Mouse (Mus musculus): ENCODE results near the gene Dalrd3. TPM values are rescaled to one million over a fixed set of nuclear protein-coding genes. Genes with fewer than 3 reads are reported as not detected.
A peak's percentile ranks its signal among the peaks of the same experiment; 100 is the strongest.

Dalrd3 gene
- polyA plus RNA-seq, 1 experiment: 504 TPM

DNA sequence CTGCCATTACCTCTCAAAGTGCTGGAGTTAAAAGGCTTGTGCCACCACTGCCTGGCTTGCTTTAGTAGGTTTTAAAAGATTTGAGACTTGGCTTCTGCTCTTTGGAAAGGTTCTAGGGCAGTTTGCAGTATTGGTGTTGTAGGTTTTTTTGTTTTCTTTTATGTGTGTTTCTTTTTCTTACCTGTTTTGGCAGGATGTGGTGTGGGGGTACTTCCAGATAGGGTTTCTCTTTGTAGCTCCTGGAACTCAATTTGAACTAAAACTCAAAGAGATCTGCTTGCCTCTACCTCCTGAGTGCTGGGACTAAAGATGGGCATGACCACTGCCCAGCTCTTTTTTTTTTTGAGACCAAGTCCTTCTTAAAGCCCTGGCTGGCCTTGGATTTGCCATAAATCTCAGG is 28.8 kb upstream of the Dalrd3 start:
- H3K4me3 ChIP-seq (ENCODE audit: control insufficient read depth, insufficient read depth, low read length): no peak overlapping the region
- H3K4me1 ChIP-seq (replicated peaks; ENCODE audit: control insufficient read depth, insufficient read depth, low read length): peaks cover 6% of the 10 kb centered on the region
- no peaks in the 10 kb centered on the region for H3K27me3 ChIP-seq (ENCODE audit: control insufficient read depth, insufficient read depth, low read length)
- H3K36me3 ChIP-seq (ENCODE audit: control insufficient read depth, insufficient read depth, low read length): peaks cover 69% of the 10 kb centered on the region
- TF ChIP-seq CTCF (IDR thresholded peaks at IDR 0.05; ENCODE audit: borderline replicate concordance, control insufficient read depth, extremely low read depth, insufficient read depth, low read length, poor library complexity): no peak
- TF ChIP-seq POLR2A (IDR thresholded peaks at IDR 0.05; ENCODE audit: control insufficient read depth, extremely low read depth, insufficient read depth, low read length, poor library complexity): no peak
- no peak overlapping the region; the same call in 1 of the 2 replicates for H3K27ac ChIP-seq (ENCODE audit: control insufficient read depth, insufficient read depth, low read length)
- DNase-seq: no peak

DNA sequence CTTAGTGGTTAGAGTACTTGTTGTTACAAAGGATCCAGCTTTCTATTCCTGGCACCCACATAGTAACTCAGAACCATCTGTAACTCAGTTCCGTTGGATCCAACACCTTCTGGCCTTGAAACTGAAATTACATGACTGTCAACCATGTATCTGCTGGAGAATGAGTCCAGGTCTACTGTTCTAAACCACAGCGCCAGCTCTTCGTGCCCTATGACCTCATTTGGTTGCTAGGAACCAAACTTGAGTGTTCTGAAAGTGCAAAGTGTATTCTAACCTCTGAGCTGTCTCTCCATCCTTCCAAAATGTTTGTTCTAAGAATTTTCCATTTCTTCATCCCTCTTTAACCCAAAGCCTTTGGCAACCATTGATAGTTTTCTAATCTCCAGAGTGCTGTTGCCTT is 23.7 kb upstream of the Dalrd3 start:
- Histone ChIP-seq H3K36me3 (ENCODE audit: control insufficient read depth, insufficient read depth, low read length) (peaks cover 82% of the 10 kb centered on the region), H3K27me3 (ENCODE audit: control insufficient read depth, insufficient read depth, low read length) (no peaks in the 10 kb centered on the region), H3K27ac (ENCODE audit: control insufficient read depth, insufficient read depth, low read length) (no peak overlapping the region), H3K4me1 (replicated peaks; ENCODE audit: control insufficient read depth, insufficient read depth, low read length) (peaks cover 3% of the 10 kb centered on the region), H3K4me3 (ENCODE audit: control insufficient read depth, insufficient read depth, low read length) (no peak overlapping the region)
- no peak for TF ChIP-seq CTCF (IDR thresholded peaks at IDR 0.05; ENCODE audit: borderline replicate concordance, control insufficient read depth, extremely low read depth, insufficient read depth, low read length, poor library complexity)
- no peak for TF ChIP-seq POLR2A (IDR thresholded peaks at IDR 0.05; ENCODE audit: control insufficient read depth, extremely low read depth, insufficient read depth, low read length, poor library complexity)
- no peak for DNase-seq
- WGBS: 95% methylated on average over 3 of the region's 3 CpGs

DNA sequence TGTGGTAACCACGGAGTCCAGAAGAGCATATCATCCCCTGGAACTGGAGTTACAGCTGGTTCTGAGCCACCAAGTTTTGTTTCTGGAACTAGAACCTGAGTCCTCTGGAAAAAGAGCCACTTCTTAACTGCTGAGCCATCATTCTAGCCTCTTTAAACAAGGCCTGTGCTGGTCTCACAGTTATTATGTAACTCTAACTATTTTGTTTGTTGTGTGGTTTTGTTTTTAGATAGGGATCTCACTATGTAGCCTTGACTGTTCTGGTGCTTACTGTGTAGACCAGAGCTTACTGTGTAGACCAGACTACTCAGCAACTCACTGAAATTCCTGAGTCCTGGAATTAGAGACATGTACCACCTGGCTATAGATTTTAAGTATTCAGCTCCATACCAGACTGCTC is 22.8 kb upstream of the Dalrd3 start:
- DNase-seq: no peak
- no peak for TF ChIP-seq POLR2A (IDR thresholded peaks at IDR 0.05; ENCODE audit: control insufficient read depth, extremely low read depth, insufficient read depth, low read length, poor library complexity)
- TF ChIP-seq CTCF (IDR thresholded peaks at IDR 0.05; ENCODE audit: borderline replicate concordance, control insufficient read depth, extremely low read depth, insufficient read depth, low read length, poor library complexity): no peak
- WGBS: 97% methylated on average over 1 of the region's 1 CpGs
- Histone ChIP-seq H3K4me1 (replicated peaks; ENCODE audit: control insufficient read depth, insufficient read depth, low read length) (no peaks in the 10 kb centered on the region), H3K4me3 (ENCODE audit: control insufficient read depth, insufficient read depth, low read length) (no peak overlapping the region), H3K27ac (ENCODE audit: control insufficient read depth, insufficient read depth, low read length) (no peak overlapping the region), H3K36me3 (ENCODE audit: control insufficient read depth, insufficient read depth, low read length) (peaks cover 77% of the 10 kb centered on the region), H3K27me3 (ENCODE audit: control insufficient read depth, insufficient read depth, low read length) (no peaks in the 10 kb centered on the region)

DNA sequence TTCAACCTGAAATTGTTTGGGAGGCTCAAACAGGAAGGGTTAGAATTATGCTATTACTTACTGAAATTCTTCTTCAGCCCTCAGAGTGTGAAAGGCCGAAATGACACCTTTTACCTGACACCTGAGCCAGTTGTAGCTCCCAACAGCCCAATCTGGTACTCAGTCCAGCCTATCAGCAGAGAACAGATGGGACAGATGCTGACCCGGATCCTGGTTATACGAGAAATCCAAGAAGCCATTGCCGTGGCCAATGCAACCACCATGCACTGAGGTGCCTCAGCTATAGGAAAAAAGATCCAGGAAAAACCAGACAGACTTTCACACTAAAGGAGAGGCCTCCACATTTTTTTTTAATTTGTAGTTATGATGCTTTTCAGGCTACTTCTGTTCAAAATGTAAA is 10.5 kb upstream of the Dalrd3 start:
- WGBS: 95% methylated on average over 4 of the region's 4 CpGs
- H3K27me3 ChIP-seq (ENCODE audit: control insufficient read depth, insufficient read depth, low read length): no peaks in the 10 kb centered on the region
- TF ChIP-seq POLR2A (IDR thresholded peaks at IDR 0.05; ENCODE audit: control insufficient read depth, extremely low read depth, insufficient read depth, low read length, poor library complexity) (no peak), CTCF (IDR thresholded peaks at IDR 0.05; ENCODE audit: borderline replicate concordance, control insufficient read depth, extremely low read depth, insufficient read depth, low read length, poor library complexity) (no peak)
- peaks cover 6% of the 10 kb centered on the region for H3K4me1 ChIP-seq (replicated peaks; ENCODE audit: control insufficient read depth, insufficient read depth, low read length)
- no peak overlapping the region for H3K4me3 ChIP-seq (ENCODE audit: control insufficient read depth, insufficient read depth, low read length)
- peaks cover 47% of the 10 kb centered on the region for H3K36me3 ChIP-seq (ENCODE audit: control insufficient read depth, insufficient read depth, low read length)
- H3K27ac ChIP-seq (ENCODE audit: control insufficient read depth, insufficient read depth, low read length): no peak overlapping the region
- no peak for DNase-seq

DNA sequence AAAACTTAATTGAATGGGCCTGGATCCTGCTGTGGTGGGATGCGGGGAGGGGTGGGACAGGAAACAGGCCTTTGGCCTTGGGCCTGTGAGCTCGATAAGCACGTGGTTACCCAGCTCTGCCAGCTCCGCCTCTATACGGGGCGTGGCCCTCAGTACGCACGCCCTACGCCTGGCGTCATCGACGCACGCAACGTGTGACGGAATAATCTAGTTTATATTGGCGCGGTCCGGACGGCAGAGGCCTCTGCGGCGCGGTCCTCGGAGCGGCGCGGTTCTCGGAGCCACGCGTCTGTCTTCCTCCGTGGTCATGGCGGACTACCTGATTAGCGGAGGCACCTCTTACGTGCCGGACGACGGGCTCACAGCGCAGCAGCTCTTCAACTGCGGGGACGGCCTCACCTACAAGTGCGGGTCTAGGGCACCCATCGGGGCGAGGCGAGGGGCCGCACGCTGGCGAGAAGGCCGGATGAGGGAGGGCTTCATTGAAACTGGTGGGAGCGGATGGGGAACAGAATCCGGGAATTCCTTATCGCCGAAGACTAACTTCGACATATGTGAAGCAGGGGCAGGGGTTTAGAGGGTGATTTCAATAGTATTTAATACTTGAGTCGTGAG is 9.4 kb upstream of the Dalrd3 start, which contains the start of gene Impdh2:
TSS of gene Impdh2 (plus strand) at position 60 of the 615 bp plus-strand sequence.
- TF ChIP-seq POLR2A (IDR thresholded peaks at IDR 0.05; ENCODE audit: control insufficient read depth, extremely low read depth, insufficient read depth, low read length, poor library complexity) (peak; percentile 94), CTCF (IDR thresholded peaks at IDR 0.05; ENCODE audit: borderline replicate concordance, control insufficient read depth, extremely low read depth, insufficient read depth, low read length, poor library complexity) (peak; percentile 33; the same call in 1 of the 2 replicates)
- under 1% methylated on average over 53 of the region's 53 CpGs for WGBS
- H3K4me1 ChIP-seq (replicated peaks; ENCODE audit: control insufficient read depth, insufficient read depth, low read length): peaks cover 6% of the 10 kb centered on the region
- H3K27ac ChIP-seq (ENCODE audit: control insufficient read depth, insufficient read depth, low read length): no peak within 1 kb of the TSS
- H3K4me3 ChIP-seq (ENCODE audit: control insufficient read depth, insufficient read depth, low read length): peak within 1 kb of the TSS; percentile 53
- no peaks in the 10 kb centered on the region for H3K27me3 ChIP-seq (ENCODE audit: control insufficient read depth, insufficient read depth, low read length)
- peak; percentile 92 for DNase-seq
- peaks cover 37% of the 10 kb centered on the region for H3K36me3 ChIP-seq (ENCODE audit: control insufficient read depth, insufficient read depth, low read length)

- H3K27ac ChIP-seq (ENCODE audit: control insufficient read depth, insufficient read depth, low read length): no peak overlapping the region
- H3K4me1 ChIP-seq (replicated peaks; ENCODE audit: control insufficient read depth, insufficient read depth, low read length): peaks cover 21% of the 10 kb centered on the region
- DNase-seq: no peak
- WGBS: 95% methylated on average over 8 of the region's 8 CpGs
- no peak overlapping the region for H3K4me3 ChIP-seq (ENCODE audit: control insufficient read depth, insufficient read depth, low read length)
- no peaks in the 10 kb centered on the region for H3K27me3 ChIP-seq (ENCODE audit: control insufficient read depth, insufficient read depth, low read length)
- peaks cover 11% of the 10 kb centered on the region for H3K36me3 ChIP-seq (ENCODE audit: control insufficient read depth, insufficient read depth, low read length)
- TF ChIP-seq POLR2A (IDR thresholded peaks at IDR 0.05; ENCODE audit: control insufficient read depth, extremely low read depth, insufficient read depth, low read length, poor library complexity) (no peak), CTCF (IDR thresholded peaks at IDR 0.05; ENCODE audit: borderline replicate concordance, control insufficient read depth, extremely low read depth, insufficient read depth, low read length, poor library complexity) (no peak)
Observed at GRCm38 (mm10) chr9:108563671-108564070, 6.0 kb upstream of the Dalrd3 start.

GRCm38 (mm10) chr9:108564131-108564530 is 5.6 kb upstream of the Dalrd3 start:
- 91% methylated on average over 7 of the region's 7 CpGs for WGBS
- Histone ChIP-seq H3K36me3 (ENCODE audit: control insufficient read depth, insufficient read depth, low read length) (peaks cover 8% of the 10 kb centered on the region), H3K4me3 (ENCODE audit: control insufficient read depth, insufficient read depth, low read length) (no peak overlapping the region), H3K27ac (ENCODE audit: control insufficient read depth, insufficient read depth, low read length) (no peak overlapping the region), H3K4me1 (replicated peaks; ENCODE audit: control insufficient read depth, insufficient read depth, low read length) (peaks cover 23% of the 10 kb centered on the region), H3K27me3 (ENCODE audit: control insufficient read depth, insufficient read depth, low read length) (no peaks in the 10 kb centered on the region)
- no peak for TF ChIP-seq POLR2A (IDR thresholded peaks at IDR 0.05; ENCODE audit: control insufficient read depth, extremely low read depth, insufficient read depth, low read length, poor library complexity)
- TF ChIP-seq CTCF (IDR thresholded peaks at IDR 0.05; ENCODE audit: borderline replicate concordance, control insufficient read depth, extremely low read depth, insufficient read depth, low read length, poor library complexity): no peak
- DNase-seq: no peak
